Mouse (Mus musculus): ENCODE results near the gene Gm20708. TPM values are rescaled to one million over a fixed set of nuclear protein-coding genes. Genes with fewer than 3 reads are reported as not detected.

The Gm20708 gene
- polyA plus RNA-seq, 1 experiment from 2014 or later, result 0.26 TPM

DNA sequence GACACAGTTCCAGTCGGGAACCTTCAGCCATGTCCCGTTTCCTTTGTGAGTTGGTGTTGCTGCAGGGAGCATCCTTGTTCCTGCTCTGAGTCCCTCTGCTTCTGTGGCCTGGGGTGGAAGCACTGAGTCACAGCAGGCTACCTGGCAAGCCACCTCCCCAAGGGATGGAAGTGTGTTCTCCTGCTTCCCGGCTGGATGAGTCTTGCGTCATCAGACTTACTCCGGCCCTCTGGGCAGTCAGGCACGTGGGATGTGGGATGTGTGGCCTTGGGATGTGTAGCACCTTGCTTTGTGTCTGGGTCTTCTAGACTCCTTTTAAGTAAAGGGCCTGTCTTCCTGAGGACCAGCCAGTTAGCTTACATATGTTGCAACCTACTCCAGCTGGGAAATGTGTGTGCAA lies 70.2 kb downstream of the Gm20708 start:
- WGBS, result 84% methylated on average over 6 of the region's 6 CpGs
- ATAC-seq, result no peak
- Histone ChIP-seq H3K9ac (no peak overlapping the region), H3K4me3 (replicated peaks) (no peak overlapping the region), H3K4me2 (replicated peaks) (no peak overlapping the region), H3K27me3 (replicated peaks) (no peaks in the 10 kb centered on the region), H3K36me3 (no peaks in the 10 kb centered on the region), H3K9me3 (no peaks in the 10 kb centered on the region), H3K4me1 (replicated peaks) (peaks cover 46% of the 10 kb centered on the region), H3K27ac (no peak overlapping the region)

GRCm38 (mm10) chr11:117880336-117880976 lies 71.0 kb downstream of the Gm20708 start:
- no peak for ATAC-seq
- no peaks in the 10 kb centered on the region for H3K9me3 ChIP-seq
- no peaks in the 10 kb centered on the region for H3K27me3 ChIP-seq (replicated peaks)
- H3K4me3 ChIP-seq (replicated peaks), result no peak overlapping the region
- no peak overlapping the region for H3K27ac ChIP-seq
- no peak overlapping the region for H3K4me2 ChIP-seq (replicated peaks)
- H3K36me3 ChIP-seq, result no peaks in the 10 kb centered on the region
- WGBS, result 90% methylated on average over 9 of the region's 9 CpGs
- peaks cover 45% of the 10 kb centered on the region for H3K4me1 ChIP-seq (replicated peaks)
- H3K9ac ChIP-seq, result no peak overlapping the region

- 79% methylated on average over 6 of the region's 6 CpGs for WGBS
- Histone ChIP-seq H3K27me3 (replicated peaks) (no peaks in the 10 kb centered on the region), H3K4me2 (replicated peaks) (no peak overlapping the region), H3K27ac (peak overlapping the region; percentile 66; the same call in 1 of the 2 replicates), H3K9ac (no peak overlapping the region), H3K4me3 (replicated peaks) (no peak overlapping the region), H3K36me3 (no peaks in the 10 kb centered on the region), H3K9me3 (no peaks in the 10 kb centered on the region), H3K4me1 (replicated peaks) (peaks cover 40% of the 10 kb centered on the region)
- ATAC-seq, result no peak
These were observed 71.5 kb downstream of the Gm20708 start for GRCm38 (mm10) chr11:117880977-117881358.

GRCm38 (mm10) chr11:117881787-117882186 lies 72.3 kb downstream of the Gm20708 start:
- Histone ChIP-seq H3K9ac (no peak overlapping the region), H3K4me1 (replicated peaks) (peaks cover 40% of the 10 kb centered on the region), H3K36me3 (no peaks in the 10 kb centered on the region), H3K9me3 (no peaks in the 10 kb centered on the region), H3K27me3 (replicated peaks) (no peaks in the 10 kb centered on the region), H3K4me3 (replicated peaks) (no peak overlapping the region), H3K4me2 (replicated peaks) (peak overlapping the region; percentile 9; the same call in 1 of the 2 replicates), H3K27ac (peak overlapping the region; percentile 66)
- peak; percentile 37 for ATAC-seq
- WGBS, result 6% methylated on average over 8 of the region's 8 CpGs

DNA sequence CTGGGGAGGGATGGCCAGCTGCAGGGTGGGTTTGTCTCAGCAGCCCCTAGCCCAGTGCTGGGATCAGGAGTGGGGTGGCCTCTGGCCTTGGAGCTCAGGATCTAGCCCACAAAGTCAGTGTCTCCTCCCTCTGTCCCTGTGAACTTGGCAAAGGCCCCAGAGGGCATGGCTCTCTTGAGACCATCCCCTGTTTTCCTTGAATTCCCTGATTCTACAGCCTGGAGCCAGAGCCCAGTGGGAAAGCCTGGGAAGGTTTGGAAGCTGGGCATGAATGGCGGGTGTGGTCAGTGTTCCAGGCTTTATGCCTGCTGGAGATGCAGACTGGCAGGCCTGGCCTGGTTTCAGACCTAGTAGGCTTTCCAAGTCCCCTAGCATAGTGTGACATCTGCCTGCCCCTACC lies 72.7 kb downstream of the Gm20708 start:
- no peak; the same call in 1 of the 2 replicates for ATAC-seq
- whole genome bisulfite sequencing, result 95% methylated on average over 1 of the region's 1 CpGs
- no peak overlapping the region for H3K9ac ChIP-seq
- H3K27me3 ChIP-seq (replicated peaks), result no peaks in the 10 kb centered on the region
- no peaks in the 10 kb centered on the region for H3K36me3 ChIP-seq
- peaks cover 40% of the 10 kb centered on the region for H3K4me1 ChIP-seq (replicated peaks)
- no peak overlapping the region for H3K4me3 ChIP-seq (replicated peaks)
- H3K27ac ChIP-seq, result peak overlapping the region; percentile 66
- H3K9me3 ChIP-seq, result no peaks in the 10 kb centered on the region
- peak overlapping the region; percentile 9; the same call in 1 of the 2 replicates for H3K4me2 ChIP-seq (replicated peaks)

DNA sequence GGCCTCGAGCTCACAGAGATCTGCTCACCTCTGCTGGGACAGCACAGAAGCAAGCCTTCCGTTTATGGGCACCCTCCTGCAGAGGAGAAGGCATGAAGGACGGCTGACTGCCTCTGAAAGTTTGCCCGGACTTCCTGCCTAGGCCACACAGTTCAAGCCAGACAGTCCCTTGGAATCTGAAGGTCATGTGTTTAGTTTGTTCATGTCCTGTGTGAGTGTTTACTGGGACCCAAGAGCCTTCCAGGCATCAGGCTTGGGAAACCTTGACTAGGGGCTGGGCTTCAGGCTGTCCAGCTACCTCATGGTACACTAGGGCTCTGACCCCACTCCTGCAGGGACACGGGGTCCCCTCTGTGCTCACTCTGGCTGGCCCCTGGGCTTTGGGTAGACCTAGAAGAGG lies 76.5 kb downstream of the Gm20708 start:
- Histone ChIP-seq H3K27me3 (replicated peaks) (no peaks in the 10 kb centered on the region), H3K4me3 (replicated peaks) (no peak overlapping the region), H3K27ac (no peak overlapping the region), H3K9me3 (no peaks in the 10 kb centered on the region), H3K4me2 (replicated peaks) (no peak overlapping the region), H3K4me1 (replicated peaks) (peaks cover 55% of the 10 kb centered on the region), H3K9ac (no peak overlapping the region), H3K36me3 (no peaks in the 10 kb centered on the region)
- no peak for ATAC-seq
- WGBS, result 48% methylated on average over 5 of the region's 5 CpGs

DNA sequence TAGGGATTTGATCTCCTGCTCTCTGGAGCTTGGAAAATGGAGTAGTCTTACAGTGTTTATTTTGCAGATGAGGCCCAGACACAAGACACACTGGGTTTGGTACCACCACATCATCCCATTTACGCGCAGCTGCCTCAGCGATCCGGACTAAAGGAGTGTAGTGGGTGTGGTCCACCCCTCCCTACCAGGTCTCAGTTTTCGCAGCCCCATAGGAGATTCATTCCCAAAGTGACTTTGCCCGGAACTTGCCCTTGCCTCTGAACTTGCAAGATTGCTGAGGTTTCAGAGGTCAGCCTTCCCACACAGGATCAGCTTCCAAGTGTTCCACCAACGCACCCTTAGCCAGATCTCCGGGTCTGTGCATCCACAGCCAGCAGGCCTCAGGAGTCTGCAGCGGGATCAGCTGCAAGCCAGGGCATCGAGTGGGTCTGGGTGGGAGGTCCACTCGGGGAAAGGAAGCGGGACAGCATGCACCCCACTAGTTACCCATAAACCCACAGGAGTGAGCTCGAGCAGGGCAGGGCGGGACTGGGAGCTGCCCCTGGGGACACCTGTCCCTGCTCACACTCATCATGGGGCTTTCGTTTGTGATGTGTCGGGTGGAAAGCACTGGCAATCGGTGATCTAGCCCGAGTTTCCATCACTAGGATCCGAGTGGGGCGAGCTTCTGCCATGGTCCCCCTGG lies 78.8 kb downstream of the Gm20708 start:
- H3K4me3 ChIP-seq (replicated peaks), result 0 out of 2 replicates have a peak overlapping the region, but pooled peaks have one; percentile 19
- H3K36me3 ChIP-seq, result no peaks in the 10 kb centered on the region
- no peaks in the 10 kb centered on the region for H3K9me3 ChIP-seq
- 32% methylated on average over 20 of the region's 20 CpGs for WGBS
- H3K27ac ChIP-seq, result peak overlapping the region; percentile 49; the same call in 1 of the 2 replicates
- peak overlapping the region; percentile 62 for H3K4me2 ChIP-seq (replicated peaks)
- peak; percentile 25 for ATAC-seq
- H3K4me1 ChIP-seq (replicated peaks), result peaks cover 42% of the 10 kb centered on the region
- no peaks in the 10 kb centered on the region for H3K27me3 ChIP-seq (replicated peaks)
- 0 out of 2 replicates have a peak overlapping the region, but pooled peaks have one; percentile 37 for H3K9ac ChIP-seq

DNA sequence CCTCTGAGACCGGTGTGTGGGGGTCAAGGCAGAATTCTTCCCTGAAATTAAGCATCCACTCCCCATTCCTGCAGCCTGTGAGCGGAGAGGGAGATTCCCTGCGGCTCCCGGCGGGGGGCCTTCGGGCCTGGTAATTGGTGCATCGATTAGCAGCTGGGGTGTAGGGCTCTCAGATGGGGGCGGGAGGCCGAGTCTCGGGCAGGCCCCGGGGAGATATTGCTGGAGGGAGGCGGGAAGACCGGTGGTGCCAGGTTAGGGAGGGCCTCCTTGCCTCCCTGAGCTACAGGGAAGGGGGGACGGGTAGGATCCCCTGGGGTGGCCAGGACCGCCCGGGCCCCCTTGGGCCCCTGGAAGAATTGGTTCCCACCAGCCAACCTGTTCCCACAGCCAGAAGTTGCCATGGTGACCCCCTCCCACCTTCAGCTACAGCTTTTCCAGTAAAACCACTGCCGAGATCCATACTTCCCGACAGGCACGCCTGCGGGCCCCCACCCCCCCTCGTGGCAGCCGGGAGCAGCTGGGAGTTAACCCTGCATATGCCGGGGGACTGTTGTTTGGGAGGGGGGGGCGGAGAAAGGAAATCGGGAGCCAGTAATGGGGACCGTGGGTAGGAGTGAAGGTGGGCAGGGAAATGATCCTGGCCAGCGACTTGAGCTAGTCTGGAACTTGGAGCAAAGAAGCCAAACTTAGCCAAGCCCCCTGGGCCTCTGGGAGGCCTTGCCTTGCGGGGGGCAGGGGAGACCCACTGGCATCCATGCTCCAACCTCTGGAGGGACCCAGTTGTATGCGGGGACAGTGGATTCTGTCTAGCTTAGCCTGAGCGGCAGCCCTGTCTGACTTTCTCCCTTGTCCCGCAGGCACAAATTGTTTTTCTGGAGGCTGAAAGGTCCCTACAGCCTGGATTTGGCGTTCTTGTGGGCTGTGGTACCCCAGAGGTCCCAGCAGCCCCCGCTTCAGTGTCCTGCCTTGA lies 79.7 kb downstream of the Gm20708 start:
- ATAC-seq, result peak; percentile 48
- H3K36me3 ChIP-seq, result no peaks in the 10 kb centered on the region
- H3K27ac ChIP-seq, result peak overlapping the region; percentile 49
- H3K4me2 ChIP-seq (replicated peaks), result peak overlapping the region; percentile 62
- H3K27me3 ChIP-seq (replicated peaks), result no peaks in the 10 kb centered on the region
- H3K4me3 ChIP-seq (replicated peaks), result peak overlapping the region; percentile 19; the same call in 1 of the 2 replicates
- H3K9ac ChIP-seq, result peak overlapping the region; percentile 37
- peaks cover 41% of the 10 kb centered on the region for H3K4me1 ChIP-seq (replicated peaks)
- 12% methylated on average over 33 of the region's 33 CpGs for WGBS
- H3K9me3 ChIP-seq, result no peaks in the 10 kb centered on the region

Other genes with a start within 250 kb of the Gm20708 start
- 9.6 TPM in 2 replicates for gene Tnrc6c, start 155.4 kb upstream of the Gm20708 start, polyA plus RNA-seq (2015; fragmentation: Nextera tagmentation; extraction: Ambion mirVana)
- gene Tmc8, start 27.6 kb upstream of the Gm20708 start, polyA plus RNA-seq (2015; fragmentation: Nextera tagmentation; extraction: Ambion mirVana), result 6.6 and 7.7 TPM in 2 replicates
- 28.3 and 34.7 TPM in 2 replicates for gene Tmc6, start 27.5 kb upstream of the Gm20708 start, polyA plus RNA-seq (2015; fragmentation: Nextera tagmentation; extraction: Ambion mirVana)
- gene 6030468B19Rik, start 12.0 kb upstream of the Gm20708 start, polyA plus RNA-seq (2015; fragmentation: Nextera tagmentation; extraction: Ambion mirVana), result 1.1 and 1.2 TPM in 2 replicates
- gene Syngr2, start within 50 bp of the Gm20708 start, polyA plus RNA-seq (2015; fragmentation: Nextera tagmentation; extraction: Ambion mirVana), result 135 and 151 TPM in 2 replicates
- gene Afmid, start 16.3 kb downstream of the Gm20708 start, polyA plus RNA-seq (2015; fragmentation: Nextera tagmentation; extraction: Ambion mirVana), result 8.3 and 8.9 TPM in 2 replicates
- gene Tk1, start 16.4 kb downstream of the Gm20708 start, polyA plus RNA-seq (2015; fragmentation: Nextera tagmentation; extraction: Ambion mirVana), result 144 and 146 TPM in 2 replicates
- 307 and 336 TPM in 2 replicates for gene Birc5, start 39.6 kb downstream of the Gm20708 start, polyA plus RNA-seq (2015; fragmentation: Nextera tagmentation; extraction: Ambion mirVana)
- gene Tmem235, start 51.1 kb downstream of the Gm20708 start, polyA plus RNA-seq (2015; fragmentation: Nextera tagmentation; extraction: Ambion mirVana), result not detected in 2 replicates
- 7.1 and 9.7 TPM in 2 replicates for gene Tha1, start 63.8 kb downstream of the Gm20708 start, polyA plus RNA-seq (2015; fragmentation: Nextera tagmentation; extraction: Ambion mirVana)
- 18.4 and 19.1 TPM in 2 replicates for gene Socs3, start 160.4 kb downstream of the Gm20708 start, polyA plus RNA-seq (2015; fragmentation: Nextera tagmentation; extraction: Ambion mirVana)
- gene Pgs1, start 176.6 kb downstream of the Gm20708 start, polyA plus RNA-seq (2015; fragmentation: Nextera tagmentation; extraction: Ambion mirVana), result 32.6 and 33.5 TPM in 2 replicates

Data from intestine, embryonic 15.5 days (tissue).